Mouse (Mus musculus): ENCODE measurements around the gene Plk2.

DNA sequence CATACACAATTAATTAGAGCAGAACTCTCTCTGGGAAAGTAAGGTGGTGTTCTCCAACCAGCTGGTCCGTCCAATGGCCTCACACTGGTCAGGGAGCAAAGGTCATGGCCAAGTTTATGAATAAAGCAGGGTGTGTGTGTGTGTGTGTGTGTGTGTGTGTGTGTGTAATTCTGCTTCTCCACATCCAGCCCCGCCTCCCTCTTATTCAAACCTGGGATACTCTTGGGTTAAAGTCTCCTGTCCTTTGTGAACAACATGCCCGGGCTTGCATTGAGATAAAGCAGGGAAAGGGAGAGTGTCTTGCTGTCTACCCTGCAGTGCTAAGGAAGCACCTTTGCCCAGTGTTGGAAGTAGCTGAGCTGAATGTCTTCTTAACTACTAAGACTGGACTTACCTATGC is 2.2 kb upstream of the Plk2 start:
- TF ChIP-seq GATA1 (IDR thresholded peaks at IDR 0.05; ENCODE audit: borderline replicate concordance, low read length) (no peak), CTCF (IDR thresholded peaks at IDR 0.05; ENCODE audit: low read depth, low read length) (no peak), TAL1 (conservative IDR thresholded peaks at IDR 0.05; ENCODE audit: low read depth, low read length) (no peak), GATA2 (IDR thresholded peaks at IDR 0.05; ENCODE audit: borderline replicate concordance, low read depth, low read length) (no peak)

All from G1E (cell line).